Comparison of ENCODE assay signal across 28 mouse cellular contexts in the genomic region with DNA sequence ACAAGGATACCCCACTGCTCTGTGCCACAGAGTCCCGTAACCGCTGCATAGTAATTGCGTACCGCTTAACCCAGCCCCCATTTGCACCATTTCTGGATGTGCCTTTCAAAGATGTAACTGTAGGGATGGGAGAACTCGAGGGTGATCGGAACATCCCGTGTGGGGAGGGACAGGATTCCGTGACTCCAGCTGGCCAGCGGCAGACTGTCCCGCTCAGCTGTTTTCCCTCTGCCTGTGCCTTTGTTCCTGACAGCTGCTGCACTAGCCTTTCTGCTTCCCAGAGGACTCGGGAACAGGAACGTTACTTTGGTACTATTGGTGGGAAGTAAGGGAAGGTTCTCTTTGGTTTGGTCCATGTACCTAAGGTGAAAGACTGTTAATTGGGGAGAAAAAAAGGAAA. TPM values are rescaled to one million over a fixed set of nuclear protein-coding genes. Genes with fewer than 3 reads are reported as not detected.
DNase-seq lines count a peak whose midpoint lies in the region; ATAC-seq and TF ChIP-seq lines count a peak whose summit lies in the region.
"Had no signal": no experiment of that assay in that cellular context is flagged by ENCODE, and none has a peak within 500 bp of the region (broad histone marks: within the 10 kb centered on the region; RNA-seq: fewer than 3 reads in every experiment).

No protein-coding gene starts in this region.

- ATAC-seq in hindbrain, embryonic 11.5 days (ENCODE audit: low FRiP score) = no peak
- ATAC-seq in hindbrain, embryonic 14.5 days (ENCODE audit: low FRiP score) = no peak
- no peak for ATAC-seq in midbrain, embryonic 12.5 days (ENCODE audit: low FRiP score, low read depth)
- no peak for ATAC-seq in midbrain, postnatal 0 days (ENCODE audit: low FRiP score)

- no peak overlapping the region for H3K9ac ChIP-seq in hindbrain, embryonic 11.5 days (ENCODE audit: low read depth, low read length)
- no peak overlapping the region for H3K9ac ChIP-seq in hindbrain, embryonic 14.5 days
- no peak overlapping the region for H3K9ac ChIP-seq in midbrain, embryonic 12.5 days (replicated peaks)
- H3K9ac ChIP-seq in midbrain, postnatal 0 days (replicated peaks; ENCODE audit: low read length, poor library complexity, severe bottlenecking) = no peak overlapping the region
- H3K9ac ChIP-seq: embryonic facial prominence, embryonic 12.5 days; forebrain, embryonic 12.5 days; limb, embryonic 12.5 days; liver, embryonic 15.5 days; lung, embryonic 15.5 days; neural tube, embryonic 13.5 days had no signal

- H3K4me1 ChIP-seq in hindbrain, embryonic 11.5 days (replicated peaks; ENCODE audit: control insufficient read depth, insufficient read depth, low read length) = no peaks in the 10 kb centered on the region
- no peaks in the 10 kb centered on the region for H3K4me1 ChIP-seq in hindbrain, embryonic 14.5 days (replicated peaks; ENCODE audit: control insufficient read depth, insufficient read depth, low read length)
- H3K4me1 ChIP-seq in midbrain, embryonic 12.5 days = 0 out of 2 replicates have a peak, but pooled peaks cover 6% of the 10 kb centered on the region
- H3K4me1 ChIP-seq in midbrain, postnatal 0 days (ENCODE audit: insufficient read depth, low read length) = no peaks in the 10 kb centered on the region
- H3K4me1 ChIP-seq: embryonic facial prominence, embryonic 12.5 days; heart, embryonic 10.5 days; limb, embryonic 12.5 days; lung, embryonic 15.5 days; neural tube, embryonic 13.5 days had no signal

- peak overlapping the region; percentile 58 for H3K27ac ChIP-seq in hindbrain, embryonic 11.5 days (ENCODE audit: low read depth, low read length)
- no peak overlapping the region for H3K27ac ChIP-seq in hindbrain, embryonic 14.5 days
- peak overlapping the region; percentile 12; the same call in 1 of the 2 replicates for H3K27ac ChIP-seq in midbrain, embryonic 12.5 days (replicated peaks)
- H3K27ac ChIP-seq in midbrain, postnatal 0 days (ENCODE audit: low read depth, low read length) = no peak overlapping the region
- H3K27ac ChIP-seq: embryonic facial prominence, embryonic 12.5 days; forebrain, embryonic 12.5 days; heart, embryonic 10.5 days; limb, embryonic 12.5 days; liver, embryonic 15.5 days; lung, embryonic 15.5 days; neural tube, embryonic 13.5 days had no signal

- no peaks in the 10 kb centered on the region for H3K27me3 ChIP-seq in hindbrain, embryonic 11.5 days (ENCODE audit: control insufficient read depth, insufficient read depth, low read length)
- H3K27me3 ChIP-seq in hindbrain, embryonic 14.5 days (ENCODE audit: control insufficient read depth, insufficient read depth, low read length) = no peaks in the 10 kb centered on the region
- H3K27me3 ChIP-seq in midbrain, embryonic 12.5 days = no peaks in the 10 kb centered on the region
- no peaks in the 10 kb centered on the region for H3K27me3 ChIP-seq in midbrain, postnatal 0 days (ENCODE audit: insufficient read depth, low read length)
- no peaks in the 10 kb centered on the region for H3K27me3 ChIP-seq in myocyte (ENCODE audit: control insufficient read depth, insufficient read depth, insufficient read length)
- H3K27me3 ChIP-seq: embryonic facial prominence, embryonic 12.5 days; forebrain, embryonic 12.5 days; limb, embryonic 12.5 days; liver, embryonic 15.5 days; lung, embryonic 15.5 days; megakaryocyte, embryonic 14.5 days; neural tube, embryonic 13.5 days had no signal

- no peak overlapping the region for H3K4me3 ChIP-seq in hindbrain, embryonic 11.5 days (ENCODE audit: low read depth, low read length)
- no peak overlapping the region for H3K4me3 ChIP-seq in hindbrain, embryonic 14.5 days (replicated peaks; ENCODE audit: low read length)
- no peak overlapping the region for H3K4me3 ChIP-seq in midbrain, embryonic 12.5 days
- H3K4me3 ChIP-seq in midbrain, postnatal 0 days (ENCODE audit: low read depth, low read length) = no peak overlapping the region
- no peak overlapping the region for H3K4me3 ChIP-seq in myocyte
- H3K4me3 ChIP-seq: embryonic facial prominence, embryonic 12.5 days; erythroblast, embryonic 14.5 days; forebrain, embryonic 12.5 days; gastrocnemius, adult 2 months; heart, embryonic 10.5 days; limb, embryonic 12.5 days; liver, embryonic 15.5 days; lung, embryonic 15.5 days; megakaryocyte, embryonic 14.5 days; neural tube, embryonic 13.5 days had no signal

- no peaks in the 10 kb centered on the region for H3K9me3 ChIP-seq in hindbrain, embryonic 11.5 days (ENCODE audit: control insufficient read depth, low read length)
- no peaks in the 10 kb centered on the region for H3K9me3 ChIP-seq in hindbrain, embryonic 14.5 days (ENCODE audit: control insufficient read depth, low read length)
- H3K9me3 ChIP-seq in midbrain, embryonic 12.5 days = no peaks in the 10 kb centered on the region
- H3K9me3 ChIP-seq in midbrain, postnatal 0 days (ENCODE audit: low read length) = no peaks in the 10 kb centered on the region
- H3K9me3 ChIP-seq: embryonic facial prominence, embryonic 12.5 days; forebrain, embryonic 12.5 days; heart, embryonic 10.5 days; limb, embryonic 12.5 days; liver, embryonic 15.5 days; lung, embryonic 15.5 days; megakaryocyte, embryonic 14.5 days; neural tube, embryonic 13.5 days had no signal

- DNase-seq in hindbrain, embryonic 11.5 days (ENCODE audit: low spot score) = peak; percentile 43
- no peak for DNase-seq in hindbrain, embryonic 14.5 days (ENCODE audit: low spot score)
- no peak for DNase-seq in midbrain, postnatal 0 days (ENCODE audit: low spot score)
- peak; percentile 16 for DNase-seq in brain, adult 2 months (ENCODE audit: low read depth, low spot score)
- no peak for DNase-seq in embryo, embryonic 10.5 days (ENCODE audit: low spot score)
- DNase-seq: adrenal gland, adult 2 months; cerebellum, adult 11-12 months; cerebellum, postnatal 10 days; gastrocnemius, adult 2 months; heart, postnatal 4 days; kidney, adult 8-10 months; layer of hippocampus, adult 9-11 months; lung, postnatal 36 days; retina, postnatal 1 day; right cerebral cortex, postnatal 25 days; thymus, postnatal 14 days had no signal

- no peak for TF ChIP-seq POLR2A in myocyte (IDR thresholded peaks at IDR 0.05; ENCODE audit: insufficient read length, low read depth)

- H3K36me3 ChIP-seq in hindbrain, embryonic 11.5 days (ENCODE audit: control insufficient read depth, insufficient read depth, low read length) = peaks cover 4% of the 10 kb centered on the region; the same call in 1 of the 2 replicates
- H3K36me3 ChIP-seq in hindbrain, embryonic 14.5 days (replicated peaks; ENCODE audit: control insufficient read depth, insufficient read depth) = peaks cover 92% of the 10 kb centered on the region
- peaks cover 81% of the 10 kb centered on the region for H3K36me3 ChIP-seq in midbrain, embryonic 12.5 days
- H3K36me3 ChIP-seq in midbrain, postnatal 0 days (ENCODE audit: insufficient read depth, low read length) = peaks cover 60% of the 10 kb centered on the region
- H3K36me3 ChIP-seq in myocyte (ENCODE audit: control insufficient read depth, insufficient read depth) = peaks cover 20% of the 10 kb centered on the region

- TF ChIP-seq CTCF in midbrain, postnatal 0 days (IDR thresholded peaks at IDR 0.05) = no peak

- H3ac ChIP-seq in myocyte (ENCODE audit: control insufficient read depth, insufficient read length) = no peak overlapping the region

- 69% methylated on average over 12 of the region's 12 CpGs for WGBS in hindbrain, embryonic 11.5 days
- WGBS in hindbrain, embryonic 14.5 days = 63% methylated on average over 12 of the region's 12 CpGs
- 74% methylated on average over 12 of the region's 12 CpGs for WGBS in midbrain, embryonic 12.5 days
- WGBS in midbrain, postnatal 0 days = 70% methylated on average over 12 of the region's 12 CpGs

- no peaks in the 10 kb centered on the region for H3K79me2 ChIP-seq in myocyte (ENCODE audit: control insufficient read depth, insufficient read depth)

- H3K4me2 ChIP-seq in hindbrain, embryonic 11.5 days (replicated peaks; ENCODE audit: low read depth, low read length) = no peak overlapping the region
- no peak overlapping the region for H3K4me2 ChIP-seq in hindbrain, embryonic 14.5 days (replicated peaks)
- H3K4me2 ChIP-seq in midbrain, embryonic 12.5 days (replicated peaks) = no peak overlapping the region
- no peak overlapping the region for H3K4me2 ChIP-seq in midbrain, postnatal 0 days (ENCODE audit: low read depth, low read length, poor library complexity, severe bottlenecking)
- H3K4me2 ChIP-seq in myocyte (ENCODE audit: low read depth) = no peak overlapping the region
- H3K4me2 ChIP-seq: embryonic facial prominence, embryonic 12.5 days; forebrain, embryonic 12.5 days; limb, embryonic 12.5 days; liver, embryonic 15.5 days; lung, embryonic 15.5 days; neural tube, embryonic 13.5 days had no signal

TF ChIP-seq in myocyte, 11 proteins besides CTCF, POLR2A, EP300 and RAD21 (continues in another document):
- TF ChIP-seq MYOD1 (IDR thresholded peaks at IDR 0.05; ENCODE audit: control insufficient read depth in 1 of 3, insufficient read length in 2 of 3, low read depth in 2 of 3) (peak in 1 of 3 experiments; percentile 15), MYOG (IDR thresholded peaks at IDR 0.05; ENCODE audit: control insufficient read depth in 1 of 3, insufficient read depth in 1 of 3, insufficient read length in 2 of 3, low read depth in 2 of 3) (peak in 2 of 3 experiments; percentile 36 to 54)

RNA-seq across cellular contexts. Expression of gene Cc2d1b, which starts 14.0 kb away (rescaled TPM):
- polyA plus RNA-seq in hindbrain, embryonic 11.5 days (2014; fragmentation: Nextera tagmentation; extraction: Ambion mirVana) = 19.4 and 19.5 TPM in 2 replicates
- polyA plus RNA-seq in hindbrain, embryonic 14.5 days (2014; fragmentation: Nextera tagmentation; extraction: Ambion mirVana) = 15.5 and 17.6 TPM in 2 replicates
- 23.9 and 26.4 TPM in 2 replicates for polyA plus RNA-seq in midbrain, embryonic 12.5 days (2016; fragmentation: Nextera tagmentation; extraction: Ambion mirVana)
- total RNA-seq in midbrain, postnatal 0 days (2014; rRNA removed) = 36.1 and 45.5 TPM in 2 replicates
- polyA plus RNA-seq in midbrain, postnatal 0 days (2015; fragmentation: Nextera tagmentation; extraction: Ambion mirVana) = 19.9 and 20.2 TPM in 2 replicates
- polyA plus RNA-seq in myocyte (2012; fragmentation: generic; extraction: Trizol) = 19.7 TPM

RNA-seq across cellular contexts. Expression of gene Orc1, which starts 54.5 kb away (rescaled TPM):
- 10.4 and 15.4 TPM in 2 replicates for polyA plus RNA-seq in hindbrain, embryonic 11.5 days (2014; fragmentation: Nextera tagmentation; extraction: Ambion mirVana)
- 1.0 and 2.1 TPM in 2 replicates for polyA plus RNA-seq in hindbrain, embryonic 14.5 days (2014; fragmentation: Nextera tagmentation; extraction: Ambion mirVana)
- 10.6 and 11.1 TPM in 2 replicates for polyA plus RNA-seq in midbrain, embryonic 12.5 days (2016; fragmentation: Nextera tagmentation; extraction: Ambion mirVana)
- 0.14 and 0.27 TPM in 2 replicates for total RNA-seq in midbrain, postnatal 0 days (2014; rRNA removed)
- polyA plus RNA-seq in midbrain, postnatal 0 days (2015; fragmentation: Nextera tagmentation; extraction: Ambion mirVana) = 0.23 and 0.78 TPM in 2 replicates
- 0.84 TPM for polyA plus RNA-seq in myocyte (2012; fragmentation: generic; extraction: Trizol)
- total RNA-seq: monocyte, adult 5-6 weeks had no signal

RNA-seq across cellular contexts. Expression of gene Prpf38a, which starts 54.6 kb away (rescaled TPM):
- 113 and 122 TPM in 2 replicates for polyA plus RNA-seq in hindbrain, embryonic 11.5 days (2014; fragmentation: Nextera tagmentation; extraction: Ambion mirVana)
- polyA plus RNA-seq in hindbrain, embryonic 14.5 days (2014; fragmentation: Nextera tagmentation; extraction: Ambion mirVana) = 77.0 and 79.6 TPM in 2 replicates
- polyA plus RNA-seq in midbrain, embryonic 12.5 days (2016; fragmentation: Nextera tagmentation; extraction: Ambion mirVana) = 96.0 and 107 TPM in 2 replicates
- 33.7 and 42.6 TPM in 2 replicates for total RNA-seq in midbrain, postnatal 0 days (2014; rRNA removed)
- polyA plus RNA-seq in midbrain, postnatal 0 days (2015; fragmentation: Nextera tagmentation; extraction: Ambion mirVana) = 57.4 and 60.9 TPM in 2 replicates
- polyA plus RNA-seq in myocyte (2012; fragmentation: generic; extraction: Trizol) = 17.2 TPM

Comparison
In these comparisons a context has a peak if more than half of its experiments do, and no peak if none do; other contexts are left out.
1. DNase-seq: peak in hindbrain, embryonic 11.5 days (single experiment) and brain, adult 2 months (single experiment); none in hindbrain, embryonic 14.5 days (single experiment), midbrain, postnatal 0 days (single experiment) and embryo, embryonic 10.5 days (single experiment).
2. H3K27ac ChIP-seq: peak in hindbrain, embryonic 11.5 days (single experiment) and midbrain, embryonic 12.5 days (single experiment); none in hindbrain, embryonic 14.5 days (single experiment) and midbrain, postnatal 0 days (single experiment).